Mouse (Mus musculus): ENCODE results near the gene Pln. TPM values are rescaled to one million over a fixed set of nuclear protein-coding genes. Genes with fewer than 3 reads are reported as not detected.

Gene Pln
- polyA plus RNA-seq (2015; fragmentation: Nextera tagmentation; extraction: Ambion mirVana): 21.2 and 22.8 TPM in 2 replicates

GRCm38 (mm10) chr10:53337162-53337923, at the start of gene Pln:
Pln (plus strand) TSS chr10:53337667.
- Histone ChIP-seq H3K9me3 (ENCODE audit: control insufficient read depth, low read length) (no peaks in the 10 kb centered on the region), H3K4me3 (ENCODE audit: low read depth, low read length) (no peak within 1 kb of the TSS), H3K27me3 (ENCODE audit: control insufficient read depth, insufficient read depth, low read length) (no peaks in the 10 kb centered on the region), H3K9ac (ENCODE audit: low read length) (no peak within 1 kb of the TSS), H3K36me3 (ENCODE audit: control insufficient read depth, insufficient read depth, low read length) (no peaks in the 10 kb centered on the region), H3K4me2 (replicated peaks; ENCODE audit: low read depth) (no peak within 1 kb of the TSS), H3K27ac (replicated peaks) (peak within 1 kb of the TSS; percentile 76), H3K4me1 (replicated peaks; ENCODE audit: control insufficient read depth, insufficient read depth) (no peaks in the 10 kb centered on the region; the same call in 1 of the 2 replicates)
- TF ChIP-seq CTCF (IDR thresholded peaks at IDR 0.05; ENCODE audit: low read depth) (no peak), EP300 (optimal IDR thresholded peaks at IDR 0.05) (no peak)
- 57% methylated on average over 6 of the region's 6 CpGs for WGBS
- DNase-seq (ENCODE audit: low spot score) (no peak), ATAC-seq (ENCODE audit: low FRiP score, low TSS enrichment) (no peak)

- Histone ChIP-seq H3K4me1 (replicated peaks; ENCODE audit: control insufficient read depth, insufficient read depth) (no peaks in the 10 kb centered on the region), H3K27me3 (ENCODE audit: control insufficient read depth, insufficient read depth, low read length) (no peaks in the 10 kb centered on the region), H3K4me3 (ENCODE audit: low read depth, low read length) (no peak overlapping the region), H3K9ac (ENCODE audit: low read length) (no peak overlapping the region), H3K9me3 (ENCODE audit: control insufficient read depth, low read length) (no peaks in the 10 kb centered on the region), H3K36me3 (ENCODE audit: control insufficient read depth, insufficient read depth, low read length) (0 out of 2 replicates have a peak, but pooled peaks cover 2% of the 10 kb centered on the region), H3K4me2 (replicated peaks; ENCODE audit: low read depth) (no peak overlapping the region), H3K27ac (replicated peaks) (no peak overlapping the region)
- WGBS: 47% methylated on average over 3 of the region's 3 CpGs
- ATAC-seq (ENCODE audit: low FRiP score, low TSS enrichment): no peak
- TF ChIP-seq EP300 (optimal IDR thresholded peaks at IDR 0.05): no peak
- peak; percentile 50 for TF ChIP-seq CTCF (IDR thresholded peaks at IDR 0.05; ENCODE audit: low read depth)
- DNase-seq (ENCODE audit: low spot score): no peak
Observed at GRCm38 (mm10) chr10:53305867-53306266, 31.6 kb upstream of the Pln start.

- WGBS: 96% methylated on average over 3 of the region's 3 CpGs
- H3K36me3 ChIP-seq (ENCODE audit: control insufficient read depth, insufficient read depth, low read length): 0 out of 2 replicates have a peak, but pooled peaks cover 2% of the 10 kb centered on the region
Observed at GRCm38 (mm10) chr10:53306674-53307073, 30.8 kb upstream of the Pln start.

GRCm38 (mm10) chr10:53323367-53323766, 14.1 kb upstream of the Pln start:
- H3K27me3 ChIP-seq (ENCODE audit: control insufficient read depth, insufficient read depth, low read length): no peaks in the 10 kb centered on the region
- no peak overlapping the region for H3K9ac ChIP-seq (ENCODE audit: low read length)
- no peaks in the 10 kb centered on the region for H3K36me3 ChIP-seq (ENCODE audit: control insufficient read depth, insufficient read depth, low read length)
- no peak overlapping the region for H3K4me3 ChIP-seq (ENCODE audit: low read depth, low read length)
- no peak overlapping the region for H3K27ac ChIP-seq (replicated peaks)
- no peaks in the 10 kb centered on the region for H3K9me3 ChIP-seq (ENCODE audit: control insufficient read depth, low read length)
- no peak for DNase-seq (ENCODE audit: low spot score)
- H3K4me2 ChIP-seq (replicated peaks; ENCODE audit: low read depth): no peak overlapping the region
- no peak for ATAC-seq (ENCODE audit: low FRiP score, low TSS enrichment)
- H3K4me1 ChIP-seq (replicated peaks; ENCODE audit: control insufficient read depth, insufficient read depth): no peaks in the 10 kb centered on the region
- TF ChIP-seq CTCF (IDR thresholded peaks at IDR 0.05; ENCODE audit: low read depth): no peak
- TF ChIP-seq EP300 (optimal IDR thresholded peaks at IDR 0.05): no peak

More at GRCm38 (mm10) chr10:53306674-53307073, 30.8 kb upstream of the Pln start:
- DNase-seq (ENCODE audit: low spot score): no peak
- H3K9me3 ChIP-seq (ENCODE audit: control insufficient read depth, low read length): no peaks in the 10 kb centered on the region
- no peaks in the 10 kb centered on the region for H3K27me3 ChIP-seq (ENCODE audit: control insufficient read depth, insufficient read depth, low read length)
- H3K4me2 ChIP-seq (replicated peaks; ENCODE audit: low read depth): no peak overlapping the region
- ATAC-seq (ENCODE audit: low FRiP score, low TSS enrichment): no peak
- no peaks in the 10 kb centered on the region for H3K4me1 ChIP-seq (replicated peaks; ENCODE audit: control insufficient read depth, insufficient read depth)
- H3K9ac ChIP-seq (ENCODE audit: low read length): no peak overlapping the region
- no peak for TF ChIP-seq EP300 (optimal IDR thresholded peaks at IDR 0.05)
- TF ChIP-seq CTCF (IDR thresholded peaks at IDR 0.05; ENCODE audit: low read depth): no peak
- no peak overlapping the region for H3K4me3 ChIP-seq (ENCODE audit: low read depth, low read length)
- no peak overlapping the region for H3K27ac ChIP-seq (replicated peaks)

GRCm38 (mm10) chr10:53324663-53325062, 12.8 kb upstream of the Pln start:
- 8% methylated on average over 1 of the region's 1 CpGs for WGBS
- H3K4me3 ChIP-seq (ENCODE audit: low read depth, low read length): no peak overlapping the region
- DNase-seq (ENCODE audit: low spot score): no peak
- no peaks in the 10 kb centered on the region for H3K9me3 ChIP-seq (ENCODE audit: control insufficient read depth, low read length)
- H3K27ac ChIP-seq (replicated peaks): peak overlapping the region; percentile 61; the same call in 1 of the 2 replicates
- no peaks in the 10 kb centered on the region for H3K4me1 ChIP-seq (replicated peaks; ENCODE audit: control insufficient read depth, insufficient read depth)
- peak; percentile 67; the same call in 1 of the 2 replicates for ATAC-seq (ENCODE audit: low FRiP score, low TSS enrichment)
- no peak for TF ChIP-seq CTCF (IDR thresholded peaks at IDR 0.05; ENCODE audit: low read depth)
- peak; percentile 84 for TF ChIP-seq EP300 (optimal IDR thresholded peaks at IDR 0.05)
- no peaks in the 10 kb centered on the region for H3K27me3 ChIP-seq (ENCODE audit: control insufficient read depth, insufficient read depth, low read length)
- H3K4me2 ChIP-seq (replicated peaks; ENCODE audit: low read depth): no peak overlapping the region
- H3K36me3 ChIP-seq (ENCODE audit: control insufficient read depth, insufficient read depth, low read length): no peaks in the 10 kb centered on the region
- no peak overlapping the region for H3K9ac ChIP-seq (ENCODE audit: low read length)

- ATAC-seq (ENCODE audit: low FRiP score, low TSS enrichment): no peak
- Histone ChIP-seq H3K27ac (replicated peaks) (no peak overlapping the region), H3K36me3 (ENCODE audit: control insufficient read depth, insufficient read depth, low read length) (no peaks in the 10 kb centered on the region), H3K4me3 (ENCODE audit: low read depth, low read length) (no peak overlapping the region), H3K9ac (ENCODE audit: low read length) (no peak overlapping the region), H3K27me3 (ENCODE audit: control insufficient read depth, insufficient read depth, low read length) (no peaks in the 10 kb centered on the region), H3K4me1 (replicated peaks; ENCODE audit: control insufficient read depth, insufficient read depth) (no peaks in the 10 kb centered on the region), H3K9me3 (ENCODE audit: control insufficient read depth, low read length) (no peaks in the 10 kb centered on the region), H3K4me2 (replicated peaks; ENCODE audit: low read depth) (no peak overlapping the region)
- no peak for TF ChIP-seq EP300 (optimal IDR thresholded peaks at IDR 0.05)
- TF ChIP-seq CTCF (IDR thresholded peaks at IDR 0.05; ENCODE audit: low read depth): no peak
- DNase-seq (ENCODE audit: low spot score): no peak
Observed at GRCm38 (mm10) chr10:53326367-53326766, 11.1 kb upstream of the Pln start.

Data from stomach, postnatal 0 days (tissue).